Mouse (Mus musculus): ENCODE measurements around the gene Gm13272.

DNA sequence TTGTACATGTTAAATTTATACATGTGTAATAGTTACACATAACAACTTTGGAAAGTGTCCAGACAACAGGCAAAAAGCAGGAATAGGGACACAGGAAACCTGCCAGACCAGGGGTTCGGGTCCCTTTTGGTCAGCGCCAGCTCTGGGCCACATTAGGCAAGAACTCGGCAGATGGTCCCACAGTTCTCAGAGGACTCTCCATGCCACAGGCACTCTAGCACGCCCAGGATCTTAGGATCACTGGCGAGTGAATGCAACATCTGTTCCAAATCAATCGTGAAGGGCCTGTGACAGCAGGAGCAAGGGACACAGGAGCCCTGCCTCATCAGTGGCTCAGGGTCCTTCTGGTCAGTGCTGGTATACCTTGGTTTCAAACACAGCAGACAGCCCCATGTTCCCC lies 29.7 kb upstream of the Gm13272 start:
- TF ChIP-seq CTCF (IDR thresholded peaks at IDR 0.05; ENCODE audit: low read depth, low read length) (no peak), GATA1 (IDR thresholded peaks at IDR 0.05; ENCODE audit: borderline replicate concordance, low read length) (no peak)
